Mouse (Mus musculus): ENCODE data around the gene Cebpb.

Gene Cebpb

GRCm38 (mm10) chr2:167722538-167722937, 33.8 kb downstream of the Cebpb start:
- no peak for DNase-seq (ENCODE audit: low spot score)

- DNase-seq (ENCODE audit: low spot score), result peak; percentile 54
These were observed 35.0 kb downstream of the Cebpb start for GRCm38 (mm10) chr2:167723589-167724206.

- DNase-seq (ENCODE audit: low spot score), result no peak
These were observed 37.2 kb downstream of the Cebpb start for GRCm38 (mm10) chr2:167725879-167726278.

- DNase-seq (ENCODE audit: low spot score), result no peak
These were observed 38.4 kb downstream of the Cebpb start for GRCm38 (mm10) chr2:167727161-167727560.

GRCm38 (mm10) chr2:167730036-167730435, 41.3 kb downstream of the Cebpb start:
- DNase-seq (ENCODE audit: low spot score), result no peak

GRCm38 (mm10) chr2:167731149-167731548, 42.4 kb downstream of the Cebpb start:
- DNase-seq (ENCODE audit: low spot score), result no peak

- no peak for DNase-seq (ENCODE audit: low spot score)
These were observed 46.1 kb downstream of the Cebpb start for GRCm38 (mm10) chr2:167734861-167735260.

- DNase-seq (ENCODE audit: low spot score), result no peak
These were observed 50.3 kb downstream of the Cebpb start for GRCm38 (mm10) chr2:167739030-167739429.

All from lung, postnatal 25 days (tissue).